Mouse (Mus musculus): ENCODE measurements around the gene Dnah6. TPM values are rescaled to one million over a fixed set of nuclear protein-coding genes. Genes with fewer than 3 reads are reported as not detected.

The Dnah6 gene
- total and polyA plus RNA-seq, 3 experiments: under 0.01 to 0.06 (median 0.04) TPM

DNA sequence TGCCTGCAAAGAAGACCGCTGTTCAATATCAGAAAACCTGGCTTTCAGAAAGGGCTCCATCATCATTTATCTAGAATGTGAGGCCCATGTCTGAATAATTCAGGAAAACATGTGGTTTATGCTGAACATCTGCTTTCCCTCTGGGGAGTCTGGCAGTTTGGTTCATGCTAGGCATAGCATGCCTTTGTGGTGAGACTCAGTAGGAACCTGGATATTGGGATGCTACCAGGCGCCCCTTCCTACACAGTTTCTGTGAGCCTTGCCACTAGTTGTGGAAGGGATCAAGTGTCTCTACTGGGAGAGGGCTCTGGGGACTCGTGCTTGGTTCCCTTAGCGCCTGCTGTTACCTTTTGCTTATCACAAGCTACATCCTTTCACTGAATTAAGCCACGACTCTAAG is 37.2 kb downstream of the Dnah6 start:
- Histone ChIP-seq H3K27me3 (replicated peaks) (no peaks in the 10 kb centered on the region), H3K4me2 (ENCODE audit: insufficient read depth, low read depth, poor library complexity, severe bottlenecking) (no peak overlapping the region), H3K9me3 (replicated peaks; ENCODE audit: low read length) (no peaks in the 10 kb centered on the region), H3K79me2 (replicated peaks; ENCODE audit: control insufficient read depth, extremely low read depth, insufficient read depth, poor library complexity, severe bottlenecking) (no peaks in the 10 kb centered on the region), H3K27ac (ENCODE audit: insufficient read depth, low read depth) (no peak overlapping the region), H3K36me3 (replicated peaks in 1 of 2; ENCODE audit: control insufficient read depth in 1 of 2, insufficient read depth in 1 of 2, low read length in 1 of 2) (no peaks in the 10 kb centered on the region), H3K4me3 (replicated peaks in 1 of 3; ENCODE audit: low read depth in 2 of 3, low read length in 2 of 3, poor library complexity in 1 of 3) (no peak overlapping the region), H3K4me1 (ENCODE audit: control insufficient read depth in 1 of 2, insufficient read depth in 2 of 2) (peaks cover 4 to 24% of the 10 kb centered on the region in 2 experiments), H3K9ac (ENCODE audit: insufficient read depth, low read depth) (no peak overlapping the region)
- in situ Hi-C loops (cut with MboI; ENCODE audit: low pct_ligation_motif_present, low pct_unique_long_range_greater_than_20kb, low sequenced_read_pairs) (no loop called here), dilution Hi-C loops (cut with MboI; ENCODE audit: extremely low pct_ligation_motif_present, extremely low pct_unique_long_range_greater_than_20kb, low sequenced_read_pairs) (no loop called here)
- no peak for DNase-seq (ENCODE audit: extremely low read depth)
- TF ChIP-seq HCFC1 (IDR thresholded peaks at IDR 0.05; ENCODE audit: low read depth, low read length) (no peak), PAX5 (IDR thresholded peaks at IDR 0.05; ENCODE audit: low read length) (no peak), POLR2AphosphoS2 (IDR thresholded peaks at IDR 0.05; ENCODE audit: low read depth, low read length) (no peak), SIN3A (IDR thresholded peaks at IDR 0.05; ENCODE audit: low read length) (no peak), CHD2 (IDR thresholded peaks at IDR 0.05; ENCODE audit: low read length) (no peak)

GRCm38 (mm10) chr6:73182987-73183386 is 38.5 kb downstream of the Dnah6 start:
- no peak for DNase-seq (ENCODE audit: extremely low read depth)
- in situ Hi-C loops (cut with MboI; ENCODE audit: low pct_ligation_motif_present, low pct_unique_long_range_greater_than_20kb, low sequenced_read_pairs): no loop called here
- H3K4me3 ChIP-seq (replicated peaks in 1 of 3; ENCODE audit: low read depth in 2 of 3, low read length in 2 of 3, poor library complexity in 1 of 3): no peak overlapping the region
- H3K9me3 ChIP-seq (replicated peaks; ENCODE audit: low read length): no peaks in the 10 kb centered on the region
- no peaks in the 10 kb centered on the region for H3K36me3 ChIP-seq (replicated peaks in 1 of 2; ENCODE audit: control insufficient read depth in 1 of 2, insufficient read depth in 1 of 2, low read length in 1 of 2)
- no peak overlapping the region for H3K27ac ChIP-seq (ENCODE audit: insufficient read depth, low read depth)
- H3K79me2 ChIP-seq (replicated peaks; ENCODE audit: control insufficient read depth, extremely low read depth, insufficient read depth, poor library complexity, severe bottlenecking): no peaks in the 10 kb centered on the region
- H3K4me2 ChIP-seq (ENCODE audit: insufficient read depth, low read depth, poor library complexity, severe bottlenecking): no peak overlapping the region
- H3K9ac ChIP-seq (ENCODE audit: insufficient read depth, low read depth): no peak overlapping the region
- H3K4me1 ChIP-seq (ENCODE audit: control insufficient read depth in 1 of 2, insufficient read depth in 2 of 2): peaks cover 4 to 24% of the 10 kb centered on the region in 2 experiments
- no peaks in the 10 kb centered on the region for H3K27me3 ChIP-seq (replicated peaks)
- TF ChIP-seq KAT2A (IDR thresholded peaks at IDR 0.05; ENCODE audit: insufficient replicate concordance, low read length) (no peak), CTCF (conservative IDR thresholded peaks at IDR 0.05 in 1 of 2, IDR thresholded peaks at IDR 0.05 in 1 of 2; ENCODE audit: low read depth in 2 of 2, low read length in 2 of 2) (no peak), POLR2AphosphoS2 (IDR thresholded peaks at IDR 0.05; ENCODE audit: low read depth, low read length) (no peak), MXI1 (IDR thresholded peaks at IDR 0.05; ENCODE audit: low read depth, low read length) (no peak), ETS1 (conservative IDR thresholded peaks at IDR 0.05; ENCODE audit: low read depth, low read length) (no peak), EP300 (IDR thresholded peaks at IDR 0.05; ENCODE audit: low read length) (no peak), MYC (IDR thresholded peaks at IDR 0.05; ENCODE audit: low read depth, low read length) (no peak), JUND (conservative IDR thresholded peaks at IDR 0.05; ENCODE audit: low read depth, low read length) (no peak), TBP (conservative IDR thresholded peaks at IDR 0.05; ENCODE audit: low read depth, low read length) (no peak), USF1 (IDR thresholded peaks at IDR 0.05; ENCODE audit: low read depth, low read length) (no peak), UBTF (IDR thresholded peaks at IDR 0.05; ENCODE audit: low read depth, low read length) (no peak), NRF1 (IDR thresholded peaks at IDR 0.05; ENCODE audit: low read depth, low read length) (no peak)
- dilution Hi-C loops (cut with MboI; ENCODE audit: extremely low pct_ligation_motif_present, extremely low pct_unique_long_range_greater_than_20kb, low sequenced_read_pairs): no loop called here
